Mouse (Mus musculus) brain, embryonic 14.5 days (tissue): Measurements from ENCODE around the gene Elp4. TPM values are rescaled to one million over a fixed set of nuclear protein-coding genes. Genes with fewer than 3 reads are reported as not detected.
A peak's percentile ranks its signal among the peaks of the same experiment; 100 is the strongest.

Experiments
- DNase-seq: peaks from one replicate; pipeline ENCODE4 v3.0.0-alpha.2; 2011; ENCODE audit warnings: low read depth
- CTCF ChIP-seq: fragments of 200-500 bp; IDR thresholded peaks from 2 replicates; pipeline ENCODE4 v1.5.1; 2012; ENCODE audit warnings: inconsistent platforms, mild to moderate bottlenecking, moderate library complexity, borderline replicate concordance; ENCODE audit not compliant: insufficient read depth, insufficient read length; ENCODE audit errors: extremely low read depth
- POLR2A ChIP-seq: fragments of 200-500 bp; IDR thresholded peaks from 2 replicates; pipeline ENCODE4 v1.6.1; 2012; ENCODE audit warnings: mild to moderate bottlenecking, inconsistent platforms, borderline replicate concordance; ENCODE audit not compliant: poor library complexity, insufficient read depth, insufficient read length, severe bottlenecking; ENCODE audit errors: extremely low read depth
- polyA plus RNA-seq: library from polyadenylated mRNA; depleted of rRNA; stranded (reverse); fragments of >200 nt; gene quantifications from 2 replicates; pipeline ENCODE4 v1.2.3, GENCODE M21; 2012; rRNA removed

Gene Elp4
- 13.7 and 14.1 TPM in 2 replicates for polyA plus RNA-seq

DNA sequence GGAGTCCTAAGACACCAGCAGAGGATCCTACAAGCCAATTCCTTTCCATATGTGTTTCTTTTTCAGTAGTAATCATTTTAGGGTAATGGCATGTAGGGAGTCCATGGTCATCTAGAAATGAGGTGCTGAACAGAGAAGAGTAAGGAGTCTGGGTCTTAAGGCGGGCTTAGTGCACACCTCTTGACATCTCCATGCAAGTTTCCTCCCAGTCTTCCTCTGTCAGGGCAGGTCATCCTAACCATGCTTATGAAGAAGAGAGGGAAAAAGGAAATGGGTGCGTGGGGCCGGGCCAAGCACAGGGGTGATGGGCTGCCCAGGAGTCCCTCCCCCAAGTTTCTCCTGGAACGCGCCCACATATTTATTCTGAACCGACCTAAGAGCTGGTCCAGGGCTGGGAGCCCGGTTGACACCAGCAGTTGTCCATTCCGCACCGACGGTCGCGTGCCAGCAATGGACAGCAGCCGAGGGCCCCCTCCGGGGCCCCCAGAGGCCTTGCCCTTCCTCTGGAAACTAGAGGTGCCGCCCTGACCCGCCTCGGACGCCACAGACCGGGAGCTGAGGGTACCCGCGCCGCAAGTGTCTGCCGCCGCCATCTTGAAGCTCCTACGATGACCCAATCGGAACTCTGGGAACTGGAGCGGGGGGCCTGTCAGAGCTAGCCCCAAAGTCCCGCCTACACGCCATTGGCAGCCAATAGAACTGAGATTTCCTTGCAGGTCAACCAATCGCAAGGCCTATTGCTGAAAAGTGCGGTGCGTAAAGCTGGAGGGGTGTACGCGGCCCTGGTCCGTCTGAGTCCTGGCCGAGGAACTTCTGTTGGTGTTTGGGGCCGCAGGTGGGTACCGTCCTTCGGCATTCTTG is at the start of gene Elp4, which contains the start of gene Immp1l:
TSS of gene Elp4 (minus strand) at position 669 of the 861 bp plus-strand sequence.
TSS of gene Immp1l (plus strand) at position 743 of the 861 bp plus-strand sequence.
- DNase-seq, result peak; percentile 99
- no peak for TF ChIP-seq CTCF
- peak; percentile 38; the same call in 1 of the 2 replicates for TF ChIP-seq POLR2A

DNA sequence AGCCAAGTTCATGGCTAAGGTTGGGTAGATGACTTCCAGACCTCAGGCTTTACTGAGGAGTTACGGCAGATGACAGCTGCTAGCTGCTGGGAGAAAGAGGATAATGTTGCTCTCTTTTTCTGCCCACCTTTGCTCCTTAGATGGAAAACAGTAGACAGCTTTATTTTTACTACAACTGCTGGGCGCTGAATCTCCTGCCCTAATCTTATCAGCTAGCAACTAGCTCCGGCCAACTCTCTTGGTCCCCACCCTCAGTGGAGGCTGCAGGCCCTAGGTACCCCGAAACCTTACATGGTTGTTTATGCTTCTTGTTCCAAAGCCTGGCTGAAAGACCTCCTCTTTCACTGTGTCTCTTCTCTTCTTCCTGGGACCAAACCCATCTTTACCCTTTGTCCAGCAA is 49.5 kb upstream of the Elp4 start:
- TF ChIP-seq POLR2A (no peak), CTCF (no peak)
- no peak for DNase-seq

DNA sequence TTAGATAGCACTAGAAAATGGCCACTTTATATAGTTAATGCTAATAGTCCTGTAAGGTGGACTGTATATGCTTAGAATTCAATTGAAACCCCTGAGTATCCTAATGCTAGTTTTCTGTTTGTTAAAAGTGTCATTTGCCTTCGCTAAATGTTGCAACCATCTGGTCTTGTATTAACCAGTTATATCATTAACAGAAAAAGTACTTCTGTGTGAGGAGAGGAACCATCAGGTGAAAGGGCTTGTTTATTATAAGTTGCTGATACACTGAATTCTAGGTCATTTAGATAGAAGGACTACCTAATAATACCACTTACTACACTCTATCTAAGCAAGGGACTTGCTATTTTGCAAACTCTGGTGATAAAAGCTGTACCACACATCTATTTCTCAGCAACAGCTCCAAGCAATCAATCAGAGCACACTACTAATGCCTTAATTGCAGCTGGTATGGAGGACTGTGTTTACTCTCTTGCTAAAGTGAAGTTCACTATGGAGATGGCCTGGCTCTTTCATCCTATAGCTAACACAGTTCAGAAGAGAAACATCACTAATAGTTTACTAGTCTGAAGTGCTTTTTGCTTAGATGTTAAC is 47.1 kb upstream of the Elp4 start:
- no peak for TF ChIP-seq CTCF
- no peak for TF ChIP-seq POLR2A
- DNase-seq, result no peak

DNA sequence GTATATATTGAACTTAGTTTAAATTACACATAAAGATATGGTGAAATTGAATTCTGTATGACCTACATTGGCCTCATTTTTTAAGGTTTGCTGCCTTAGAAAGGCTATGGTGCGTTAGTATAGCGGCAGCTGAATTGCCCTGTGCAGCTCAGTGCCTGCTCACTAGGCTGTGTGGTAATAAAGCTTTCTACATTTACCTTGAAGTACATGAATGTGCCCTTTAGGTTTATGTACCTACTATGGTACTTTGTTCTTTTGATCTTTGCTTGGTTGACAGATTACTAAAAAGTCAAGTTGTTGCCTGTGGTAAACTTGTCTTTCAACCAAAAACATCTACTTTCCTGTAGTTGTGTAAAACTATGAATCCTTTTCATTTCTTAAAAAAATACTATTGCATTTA is 45.8 kb upstream of the Elp4 start:
- no peak for TF ChIP-seq POLR2A
- DNase-seq, result no peak

DNA sequence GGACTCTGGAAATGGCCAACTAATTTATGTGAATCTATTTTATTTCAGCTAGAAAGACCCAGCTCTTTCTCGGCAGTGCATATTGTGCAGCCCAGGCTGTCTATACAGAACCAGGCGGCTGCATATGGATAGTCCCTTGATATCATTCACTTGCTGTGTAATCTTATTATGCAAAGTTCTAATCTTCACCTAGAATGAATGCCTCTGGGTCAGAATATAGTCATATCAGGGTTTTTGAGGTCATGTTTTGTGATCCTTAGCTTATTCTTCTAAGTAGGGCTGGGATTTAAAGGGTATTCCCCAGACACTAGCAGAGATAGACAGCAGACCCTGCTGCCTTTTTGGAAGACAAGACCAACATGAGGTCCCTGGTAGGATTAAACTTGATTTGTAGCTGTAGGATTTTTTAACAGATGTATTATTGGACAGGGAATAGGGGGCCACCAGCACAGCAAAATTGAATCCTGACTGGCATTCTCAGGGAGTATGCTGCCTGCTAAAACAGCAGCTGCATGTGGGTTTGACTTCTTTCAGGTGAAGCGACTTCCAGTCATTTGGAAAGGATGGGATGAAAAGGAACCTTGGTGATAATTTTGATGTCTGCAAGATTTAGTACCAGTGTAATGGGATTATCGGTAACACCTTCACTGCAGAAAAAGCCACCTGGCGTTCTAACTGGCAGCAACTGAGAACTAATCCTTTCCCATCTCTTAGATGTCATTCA is 13.4 kb upstream of the Elp4 start:
- peak; percentile 64 for DNase-seq
- no peak for TF ChIP-seq POLR2A

DNA sequence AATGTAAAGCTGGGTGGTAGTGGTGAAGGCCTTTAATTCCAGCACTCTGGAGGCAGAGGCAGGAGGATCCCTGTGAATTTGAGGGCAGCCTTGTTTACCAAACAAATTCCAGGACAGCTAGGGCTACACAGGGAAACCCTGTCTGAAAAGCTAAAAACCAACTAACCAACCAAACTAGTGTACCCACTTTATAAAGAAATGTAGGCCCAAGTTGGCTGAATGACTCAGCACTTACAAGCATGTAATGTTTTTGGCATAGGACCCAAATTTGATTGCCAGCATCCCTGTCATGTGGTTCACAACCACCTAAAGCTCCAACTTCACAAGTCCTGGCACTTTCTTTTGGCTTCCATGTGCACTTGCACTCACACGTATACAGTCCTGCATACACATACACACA is 12.3 kb upstream of the Elp4 start:
- TF ChIP-seq CTCF, result no peak
- TF ChIP-seq POLR2A, result no peak
- DNase-seq, result peak; percentile 23

GRCm38 (mm10) chr2:105913655-105914366 is 9.4 kb upstream of the Elp4 start:
- no peak for TF ChIP-seq POLR2A
- no peak for TF ChIP-seq CTCF
- DNase-seq, result peak; percentile 85

DNA sequence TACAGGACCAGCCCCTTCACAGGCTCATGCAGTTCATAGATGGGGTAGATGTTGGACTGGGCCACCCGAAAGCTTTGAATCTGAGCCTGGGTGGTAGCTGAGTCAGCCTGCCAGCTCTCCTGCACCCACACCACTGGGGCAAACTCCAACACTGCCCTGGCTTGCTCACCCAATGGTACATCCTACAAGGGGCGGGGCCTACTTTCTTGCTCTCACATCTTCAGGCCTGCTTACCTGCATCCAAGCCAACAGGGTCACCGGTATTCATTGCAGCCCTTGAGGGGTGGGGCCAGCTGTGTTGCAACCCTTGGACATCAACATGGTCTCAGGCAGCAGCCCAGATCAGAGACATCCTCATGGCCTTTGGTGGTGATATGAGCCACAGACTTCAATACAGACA is 6.2 kb upstream of the Elp4 start:
- DNase-seq, result no peak
- TF ChIP-seq POLR2A (no peak), CTCF (no peak)

DNA sequence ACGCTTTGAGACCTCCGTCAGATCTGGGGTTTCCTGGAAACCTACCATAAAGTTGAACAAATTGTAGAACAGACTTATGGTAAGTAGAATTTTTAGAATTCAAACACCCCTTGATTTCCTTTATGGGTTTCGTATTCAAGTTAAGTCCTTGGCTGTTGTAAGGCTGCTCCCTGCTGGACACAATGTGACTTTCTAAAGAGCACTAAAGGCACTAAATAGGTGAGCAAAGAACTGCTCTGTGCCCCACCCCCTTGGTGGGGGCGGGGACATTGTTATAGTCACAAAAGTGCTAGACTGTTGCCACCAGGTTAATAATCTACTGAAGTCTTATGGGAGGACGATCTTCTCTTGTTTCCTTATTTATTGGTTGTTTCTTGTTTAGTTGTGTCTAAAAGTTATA is 4.0 kb upstream of the Elp4 start:
- DNase-seq, result peak; percentile 23
- TF ChIP-seq POLR2A (no peak), CTCF (0 out of 2 replicates have a peak, but pooled peaks have one; percentile 7)

GRCm38 (mm10) chr2:105904757-105905146 is 388 bp upstream of the Elp4 start:
- no peak for DNase-seq
- TF ChIP-seq CTCF (no peak), POLR2A (no peak)

- no peak for TF ChIP-seq POLR2A
- no peak for DNase-seq
Observed at GRCm38 (mm10) chr2:105890816-105891215, 13.5 kb downstream of the Elp4 start.
